In genomic region chr10:117791171-117791470, GRCm38 (mm10) we compare ENCODE assay signal across 10 mouse cellular contexts. TPM values are rescaled to one million over a fixed set of nuclear protein-coding genes. Genes with fewer than 3 reads are reported as not detected.
DNase-seq lines count a peak whose midpoint lies in the region; ATAC-seq and TF ChIP-seq lines count a peak whose summit lies in the region.
"Had no signal": no experiment of that assay in that cellular context is flagged by ENCODE, and none has a peak within 500 bp of the region (broad histone marks: within the 10 kb centered on the region; RNA-seq: fewer than 3 reads in every experiment).

No protein-coding gene starts in this region.

- no peak overlapping the region for H3K27ac ChIP-seq in hindbrain, embryonic 10.5 days
- H3K27ac ChIP-seq in hindbrain, embryonic 16.5 days (ENCODE audit: low read depth, low read length) = no peak overlapping the region
- no peak overlapping the region for H3K27ac ChIP-seq in forebrain, embryonic 12.5 days
- no peak overlapping the region for H3K27ac ChIP-seq in liver, embryonic 13.5 days

- WGBS in hindbrain, embryonic 10.5 days = 89% methylated on average over 2 of the region's 2 CpGs
- 95% methylated on average over 2 of the region's 2 CpGs for WGBS in hindbrain, embryonic 16.5 days
- WGBS in forebrain, embryonic 12.5 days = 93% methylated on average over 2 of the region's 2 CpGs
- WGBS in liver, embryonic 13.5 days (ENCODE audit: insufficient replicate concordance) = 86% methylated on average over 2 of the region's 2 CpGs

- H3K4me1 ChIP-seq in hindbrain, embryonic 10.5 days (replicated peaks) = peaks cover 23% of the 10 kb centered on the region
- H3K4me1 ChIP-seq in hindbrain, embryonic 16.5 days (ENCODE audit: control insufficient read depth, insufficient read depth, low read depth, low read length) = peaks cover 14% of the 10 kb centered on the region
- H3K4me1 ChIP-seq in E14TG2a.4 (replicated peaks; ENCODE audit: low read depth, low read length) = peaks cover 51% of the 10 kb centered on the region
- H3K4me1 ChIP-seq in forebrain, embryonic 12.5 days = peaks cover 16% of the 10 kb centered on the region
- peaks cover 30% of the 10 kb centered on the region for H3K4me1 ChIP-seq in liver, embryonic 13.5 days (replicated peaks)

- ATAC-seq in hindbrain, embryonic 16.5 days = no peak
- ATAC-seq in forebrain, embryonic 12.5 days (ENCODE audit: low FRiP score) = no peak
- ATAC-seq in liver, embryonic 13.5 days (ENCODE audit: low read depth) = no peak

- H3K9ac ChIP-seq in hindbrain, embryonic 16.5 days (ENCODE audit: low read depth, low read length) = no peak overlapping the region
- no peak overlapping the region for H3K9ac ChIP-seq in forebrain, embryonic 12.5 days
- peak overlapping the region; percentile 87 for H3K9ac ChIP-seq in liver, embryonic 13.5 days

- DNase-seq in hindbrain, embryonic 10.5 days (ENCODE audit: low spot score) = no peak
- DNase-seq in liver, embryonic 13.5 days = no peak
- no peak for DNase-seq in adipocyte (ENCODE audit: low spot score)
- DNase-seq in left cerebral cortex, postnatal 25 days (ENCODE audit: low spot score in 2 of 2) = no peak
- no peak for DNase-seq in thymus, postnatal 25 days
- DNase-seq: embryo, embryonic 11 days; heart, postnatal 14 days had no signal

- TF ChIP-seq CTCF in E14TG2a.4 (conservative IDR thresholded peaks at IDR 0.05; ENCODE audit: low read length) = no peak

- H3K9me3 ChIP-seq in hindbrain, embryonic 10.5 days = no peaks in the 10 kb centered on the region
- 0 out of 2 replicates have a peak, but pooled peaks cover under 1% of the 10 kb centered on the region for H3K9me3 ChIP-seq in hindbrain, embryonic 16.5 days (ENCODE audit: control insufficient read depth, low read length)
- H3K9me3 ChIP-seq in E14TG2a.4 (ENCODE audit: low read length) = no peaks in the 10 kb centered on the region
- 0 out of 2 replicates have a peak, but pooled peaks cover under 1% of the 10 kb centered on the region for H3K9me3 ChIP-seq in forebrain, embryonic 12.5 days
- no peaks in the 10 kb centered on the region for H3K9me3 ChIP-seq in liver, embryonic 13.5 days (replicated peaks)

- peaks cover 45% of the 10 kb centered on the region for H3K36me3 ChIP-seq in hindbrain, embryonic 10.5 days
- H3K36me3 ChIP-seq in hindbrain, embryonic 16.5 days (ENCODE audit: control insufficient read depth, insufficient read depth, low read length) = peaks cover 6% of the 10 kb centered on the region
- H3K36me3 ChIP-seq in E14TG2a.4 (ENCODE audit: insufficient read depth, low read length) = peaks cover 46% of the 10 kb centered on the region
- H3K36me3 ChIP-seq in forebrain, embryonic 12.5 days (replicated peaks) = peaks cover 25% of the 10 kb centered on the region
- peaks cover 38% of the 10 kb centered on the region for H3K36me3 ChIP-seq in liver, embryonic 13.5 days

- peak overlapping the region; percentile 84 for H3K4me3 ChIP-seq in hindbrain, embryonic 10.5 days
- H3K4me3 ChIP-seq in hindbrain, embryonic 16.5 days (ENCODE audit: low read length) = no peak overlapping the region
- H3K4me3 ChIP-seq in E14TG2a.4 (replicated peaks; ENCODE audit: low read length) = peak overlapping the region; percentile 99
- H3K4me3 ChIP-seq in forebrain, embryonic 12.5 days (replicated peaks) = peak overlapping the region; percentile 82
- peak overlapping the region; percentile 86 for H3K4me3 ChIP-seq in liver, embryonic 13.5 days (replicated peaks)

- H3K4me2 ChIP-seq in hindbrain, embryonic 16.5 days (ENCODE audit: low read length) = no peak overlapping the region; the same call in 1 of the 2 replicates
- peak overlapping the region; percentile 85 for H3K4me2 ChIP-seq in forebrain, embryonic 12.5 days
- peak overlapping the region; percentile 75 for H3K4me2 ChIP-seq in liver, embryonic 13.5 days

- intact Hi-C loops in left cerebral cortex, postnatal 25 days (cut with DNase I) = no loop called here

- H3K27me3 ChIP-seq in hindbrain, embryonic 10.5 days (ENCODE audit: insufficient read depth, poor library complexity, severe bottlenecking) = no peaks in the 10 kb centered on the region
- H3K27me3 ChIP-seq in hindbrain, embryonic 16.5 days (replicated peaks; ENCODE audit: control insufficient read depth, insufficient read depth, low read length) = no peaks in the 10 kb centered on the region
- no peaks in the 10 kb centered on the region for H3K27me3 ChIP-seq in E14TG2a.4 (ENCODE audit: insufficient read depth, low read length)
- no peaks in the 10 kb centered on the region for H3K27me3 ChIP-seq in forebrain, embryonic 12.5 days
- H3K27me3 ChIP-seq in liver, embryonic 13.5 days = no peaks in the 10 kb centered on the region

RNA-seq across cellular contexts. Expression of gene Nup107, which starts 1.4 kb away (rescaled TPM):
- 70.6 and 94.1 TPM in 2 replicates for polyA plus RNA-seq in hindbrain, embryonic 10.5 days (2016; fragmentation: Nextera tagmentation; extraction: Ambion mirVana)
- 32.0 TPM in 2 replicates for polyA plus RNA-seq in hindbrain, embryonic 16.5 days (2015; fragmentation: Nextera tagmentation; extraction: Ambion mirVana)
- polyA plus RNA-seq in forebrain, embryonic 12.5 days (2016; fragmentation: Nextera tagmentation; extraction: Ambion mirVana) = 87.5 and 95.3 TPM in 2 replicates
- polyA plus RNA-seq in liver, embryonic 13.5 days (2015; fragmentation: Nextera tagmentation; extraction: Ambion mirVana) = 54.8 and 67.3 TPM in 2 replicates
- 10 to 100 TPM; 13.7 to 15.5 TPM for total RNA-seq in left cerebral cortex, postnatal 25 days (2021)

RNA-seq across cellular contexts. Expression of gene Slc35e3, which starts 45.0 kb away (rescaled TPM):
- polyA plus RNA-seq in hindbrain, embryonic 10.5 days (2016; fragmentation: Nextera tagmentation; extraction: Ambion mirVana) = 22.0 and 22.2 TPM in 2 replicates
- polyA plus RNA-seq in hindbrain, embryonic 16.5 days (2015; fragmentation: Nextera tagmentation; extraction: Ambion mirVana) = 27.7 and 31.5 TPM in 2 replicates
- polyA plus RNA-seq in forebrain, embryonic 12.5 days (2016; fragmentation: Nextera tagmentation; extraction: Ambion mirVana) = 34.1 and 37.4 TPM in 2 replicates
- polyA plus RNA-seq in liver, embryonic 13.5 days (2015; fragmentation: Nextera tagmentation; extraction: Ambion mirVana) = 2.7 and 3.2 TPM in 2 replicates
- total RNA-seq in left cerebral cortex, postnatal 25 days (2021) = 10 to 100 TPM; 31.0 to 31.3 TPM

RNA-seq across cellular contexts. Expression of gene Rap1b, which starts 54.7 kb away (rescaled TPM):
- polyA plus RNA-seq in hindbrain, embryonic 10.5 days (2016; fragmentation: Nextera tagmentation; extraction: Ambion mirVana) = 131 and 147 TPM in 2 replicates
- polyA plus RNA-seq in hindbrain, embryonic 16.5 days (2015; fragmentation: Nextera tagmentation; extraction: Ambion mirVana) = 161 and 169 TPM in 2 replicates
- 125 and 130 TPM in 2 replicates for polyA plus RNA-seq in forebrain, embryonic 12.5 days (2016; fragmentation: Nextera tagmentation; extraction: Ambion mirVana)
- polyA plus RNA-seq in liver, embryonic 13.5 days (2015; fragmentation: Nextera tagmentation; extraction: Ambion mirVana) = 132 and 152 TPM in 2 replicates
- 10 to 100 TPM; 64.0 to 69.5 TPM for total RNA-seq in left cerebral cortex, postnatal 25 days (2021)
